Mouse (Mus musculus) heart, embryonic 16.5 days (tissue): ENCODE data around the gene Ppp6r3. TPM values are rescaled to one million over a fixed set of nuclear protein-coding genes. Genes with fewer than 3 reads are reported as not detected.

ENCODE experiments used
- ATAC-seq: fragments of 200-750 bp; cut with Nextera tagmentation; replicated peaks from 2 replicates; pipeline ENCODE4 v1.8.0; 2017; ENCODE audit warnings: moderate number of reproducible peaks; ENCODE audit not compliant: insufficient read depth, low FRiP score; ENCODE audit errors: extremely low read depth
- H3K27ac ChIP-seq: fragments of 300-500 bp; sonication (generic); 2 replicates; pipeline ENCODE4 v1.5.1; 2014; ENCODE audit warnings: mild to moderate bottlenecking, low read length, control low read depth, moderate library complexity
- H3K27me3 ChIP-seq: fragments of 300-500 bp; sonication (generic); 2 replicates; pipeline ENCODE4 v1.6.1; 2014; ENCODE audit warnings: low read length, mixed read lengths; ENCODE audit not compliant: control insufficient read depth, insufficient read depth
- H3K36me3 ChIP-seq: fragments of 300-500 bp; sonication (generic); 2 replicates; pipeline ENCODE4 v1.6.1; 2014; ENCODE audit not compliant: control insufficient read depth, insufficient read depth
- H3K4me1 ChIP-seq: fragments of 300-500 bp; sonication (generic); 2 replicates; pipeline ENCODE4 v1.6.1; 2014; ENCODE audit warnings: low read length, mixed read lengths; ENCODE audit not compliant: control insufficient read depth, insufficient read depth
- H3K4me2 ChIP-seq: fragments of 300-500 bp; sonication (generic); 2 replicates; pipeline ENCODE4 v1.6.1; 2014; ENCODE audit warnings: low read depth, mild to moderate bottlenecking, control low read depth, low read length
- H3K4me3 ChIP-seq: fragments of 300-500 bp; sonication (generic); 2 replicates; pipeline ENCODE4 v1.5.1; 2014; ENCODE audit warnings: mild to moderate bottlenecking, control low read depth, low read length
- H3K9ac ChIP-seq: fragments of 300-500 bp; sonication (generic); 2 replicates; pipeline ENCODE4 v1.6.1; 2014; ENCODE audit warnings: low read length, control low read depth
- H3K9me3 ChIP-seq: fragments of 300-500 bp; sonication (generic); replicated peaks from 2 replicates; pipeline ENCODE4 v1.6.1; 2016; ENCODE audit warnings: low read length; ENCODE audit not compliant: control insufficient read depth
- WGBS: fragments of 180-500 bp; shearing (Covaris S2); extraction: QIAGEN DNeasy Blood & Tissue Kit; methylation state at CpG from one replicate; pipeline ENCODE4 v1.1.7; 2014; 5-methylcytosine and 5-hydroxymethylcytosine counted together
- polyA plus RNA-seq: library from polyadenylated mRNA; unstranded; fragments of >200 nt; fragmentation: Nextera tagmentation; extraction: Ambion mirVana; gene quantifications from 2 replicates; pipeline ENCODE4 v1.2.1, GENCODE M21; 2015

Ppp6r3 gene
- 52.1 and 53.3 TPM in 2 replicates for polyA plus RNA-seq

DNA sequence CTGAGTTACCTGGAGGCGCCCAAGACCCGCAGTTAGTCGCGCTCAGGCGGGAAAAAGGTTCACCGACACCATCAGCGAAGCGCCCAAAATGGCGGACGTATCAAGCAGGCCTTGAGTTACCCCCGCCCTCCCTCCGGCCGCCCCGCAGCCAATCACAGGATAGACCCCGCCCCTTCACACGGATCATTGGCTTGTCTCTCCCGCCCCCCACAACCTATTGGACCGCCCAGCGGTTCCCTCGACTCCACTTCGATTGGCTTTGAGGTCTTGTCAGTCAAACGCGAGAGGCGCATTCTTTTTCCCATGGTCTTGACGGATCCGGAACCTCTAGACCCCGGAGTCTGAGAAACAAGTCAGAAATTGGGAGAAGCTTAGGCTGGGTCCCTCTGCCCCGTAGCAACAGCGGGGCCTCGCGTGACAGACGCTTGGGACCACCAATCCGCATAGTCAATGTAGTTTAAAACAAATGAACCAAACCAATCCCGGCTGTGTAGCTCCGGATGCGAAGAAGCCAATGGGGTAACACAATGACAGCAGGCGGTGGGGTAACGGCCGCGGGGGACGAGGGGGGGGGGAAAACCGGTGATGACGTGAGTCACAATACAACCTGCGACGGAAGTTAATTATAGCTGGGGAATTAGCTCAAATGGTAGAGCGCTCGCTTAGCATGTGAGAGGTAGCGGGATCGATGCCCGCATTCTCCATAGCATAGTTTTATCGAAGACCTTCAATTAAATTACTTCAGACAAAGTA is at the start of gene Ppp6r3:
TSS of gene Ppp6r3 (minus strand) at position 118 of the 753 bp plus-strand sequence.
- peak within 1 kb of the TSS; percentile 94 for H3K9ac ChIP-seq
- peak within 1 kb of the TSS; percentile 85 for H3K4me2 ChIP-seq
- no peaks in the 10 kb centered on the region for H3K36me3 ChIP-seq
- H3K9me3 ChIP-seq = no peaks in the 10 kb centered on the region
- peak; percentile 96 for ATAC-seq
- no peaks in the 10 kb centered on the region for H3K27me3 ChIP-seq
- under 1% methylated on average over 50 of the region's 51 CpGs for WGBS
- H3K27ac ChIP-seq = peak within 1 kb of the TSS; percentile 96
- H3K4me1 ChIP-seq = peaks cover 34% of the 10 kb centered on the region
- H3K4me3 ChIP-seq = peak within 1 kb of the TSS; percentile 76

DNA sequence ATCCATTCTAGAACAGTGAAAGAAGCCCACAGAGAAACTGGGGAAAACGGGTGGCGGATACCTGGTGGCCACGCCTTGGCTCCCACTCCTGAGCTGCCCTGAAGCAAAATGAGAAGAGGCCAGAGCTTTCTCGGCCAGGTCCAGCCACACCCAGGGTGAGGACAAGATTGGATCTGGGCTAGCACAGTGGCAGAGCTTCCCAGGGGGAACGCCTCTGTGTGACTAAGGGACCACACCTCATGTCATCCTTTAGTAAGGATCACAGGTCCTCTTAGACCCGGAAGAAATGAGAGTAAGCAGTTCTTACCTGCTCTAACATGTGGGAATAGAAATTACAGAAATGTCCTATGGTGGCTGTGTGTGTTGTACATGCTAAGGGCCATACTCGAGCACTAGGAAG is 49.6 kb upstream of the Ppp6r3 start:
- no peaks in the 10 kb centered on the region for H3K27me3 ChIP-seq

DNA sequence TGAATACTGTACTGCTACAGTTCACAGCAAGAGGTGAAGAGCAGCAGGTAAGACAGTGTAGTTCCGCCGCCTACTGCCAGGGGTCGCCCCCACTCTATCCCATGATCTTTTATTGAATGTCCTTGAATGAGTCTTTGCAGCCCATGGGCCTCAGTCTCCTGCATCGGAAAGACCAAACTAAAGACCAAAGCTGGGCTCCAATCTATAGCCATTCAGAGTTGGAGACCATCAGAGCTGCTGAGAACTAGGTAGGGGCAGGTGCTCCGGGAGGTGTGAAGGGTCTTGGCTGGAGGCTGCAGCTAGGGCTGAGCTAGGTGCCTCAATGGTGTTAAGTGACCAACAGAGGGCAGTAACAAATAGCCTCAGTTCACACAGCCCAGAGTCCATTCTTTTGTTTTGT is 48.3 kb upstream of the Ppp6r3 start:
- H3K36me3 ChIP-seq = peaks cover 35% of the 10 kb centered on the region
- H3K9me3 ChIP-seq = peaks cover 6% of the 10 kb centered on the region; the same call in 1 of the 2 replicates
- 63% methylated on average over 5 of the region's 5 CpGs for WGBS
- H3K27ac ChIP-seq = no peak overlapping the region
- ATAC-seq = peak; percentile 52; the same call in 1 of the 2 replicates
- H3K4me1 ChIP-seq = no peaks in the 10 kb centered on the region
- H3K4me2 ChIP-seq = no peak overlapping the region
- no peak overlapping the region for H3K4me3 ChIP-seq
- H3K27me3 ChIP-seq = no peaks in the 10 kb centered on the region
- H3K9ac ChIP-seq = no peak overlapping the region

More for the DNA sequence above, 49.6 kb upstream of the Ppp6r3 start:
- Histone ChIP-seq H3K4me3 (no peak overlapping the region), H3K4me1 (no peaks in the 10 kb centered on the region), H3K9ac (no peak overlapping the region), H3K27ac (no peak overlapping the region), H3K36me3 (peaks cover 23% of the 10 kb centered on the region), H3K9me3 (no peaks in the 10 kb centered on the region), H3K4me2 (no peak overlapping the region)
- no peak for ATAC-seq
- 83% methylated on average over 7 of the region's 7 CpGs for WGBS

DNA sequence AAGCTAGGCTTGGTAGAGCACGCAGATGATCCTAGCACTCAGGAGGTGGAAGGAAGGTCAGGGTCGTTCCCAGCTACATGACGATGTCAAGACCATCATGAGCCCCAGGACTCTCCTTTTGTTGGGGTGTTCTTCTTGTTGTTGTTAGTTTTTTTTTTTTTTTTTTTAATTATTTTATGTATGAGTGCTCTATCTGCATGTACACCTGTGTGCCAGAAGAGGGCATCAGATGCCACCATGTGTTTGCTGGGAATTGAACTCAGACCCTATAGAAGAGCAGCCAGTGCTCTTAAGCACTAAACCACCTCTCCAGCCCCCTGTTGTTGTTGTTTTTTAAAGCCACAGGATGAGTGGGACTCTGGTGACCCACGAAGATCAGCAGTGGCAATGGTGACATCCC is 47.7 kb upstream of the Ppp6r3 start:
- no peaks in the 10 kb centered on the region for H3K4me1 ChIP-seq
- peaks cover 40% of the 10 kb centered on the region for H3K36me3 ChIP-seq
- H3K9ac ChIP-seq = no peak overlapping the region
- H3K4me3 ChIP-seq = no peak overlapping the region
- no peaks in the 10 kb centered on the region for H3K27me3 ChIP-seq
- WGBS = 93% methylated on average over 4 of the region's 4 CpGs
- H3K9me3 ChIP-seq = peaks cover 6% of the 10 kb centered on the region; the same call in 1 of the 2 replicates
- H3K4me2 ChIP-seq = no peak overlapping the region
- ATAC-seq = no peak
- no peak overlapping the region for H3K27ac ChIP-seq

DNA sequence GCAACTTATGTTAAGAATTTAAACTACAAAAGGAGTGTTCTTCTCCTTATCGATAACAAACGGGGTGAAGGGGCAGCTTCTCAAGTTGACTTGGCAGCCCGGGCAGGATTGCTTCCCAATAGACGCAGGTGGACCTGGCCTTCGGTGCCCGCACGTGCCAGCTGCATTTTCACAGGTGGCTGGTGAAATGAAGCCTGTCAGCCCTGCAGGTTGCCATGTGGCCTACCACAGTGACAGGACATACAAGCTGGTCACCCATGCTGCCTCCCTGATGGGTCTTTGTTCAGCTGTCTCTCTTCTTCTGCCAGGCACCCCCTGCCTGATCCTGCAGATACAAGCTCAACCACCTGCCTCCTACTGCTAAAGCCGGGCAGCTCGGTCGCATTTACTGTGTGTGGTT is 45.3 kb upstream of the Ppp6r3 start:
- Histone ChIP-seq H3K9me3 (peaks cover 6% of the 10 kb centered on the region; the same call in 1 of the 2 replicates), H3K9ac (no peak overlapping the region), H3K27ac (no peak overlapping the region), H3K4me2 (no peak overlapping the region), H3K27me3 (no peaks in the 10 kb centered on the region), H3K36me3 (peaks cover 47% of the 10 kb centered on the region), H3K4me3 (no peak overlapping the region), H3K4me1 (no peaks in the 10 kb centered on the region)
- ATAC-seq = no peak
- WGBS = 81% methylated on average over 10 of the region's 10 CpGs

GRCm38 (mm10) chr19:3619359-3619758 is 43.8 kb upstream of the Ppp6r3 start:
- WGBS = 85% methylated on average over 2 of the region's 2 CpGs
- H3K36me3 ChIP-seq = peaks cover 51% of the 10 kb centered on the region

DNA sequence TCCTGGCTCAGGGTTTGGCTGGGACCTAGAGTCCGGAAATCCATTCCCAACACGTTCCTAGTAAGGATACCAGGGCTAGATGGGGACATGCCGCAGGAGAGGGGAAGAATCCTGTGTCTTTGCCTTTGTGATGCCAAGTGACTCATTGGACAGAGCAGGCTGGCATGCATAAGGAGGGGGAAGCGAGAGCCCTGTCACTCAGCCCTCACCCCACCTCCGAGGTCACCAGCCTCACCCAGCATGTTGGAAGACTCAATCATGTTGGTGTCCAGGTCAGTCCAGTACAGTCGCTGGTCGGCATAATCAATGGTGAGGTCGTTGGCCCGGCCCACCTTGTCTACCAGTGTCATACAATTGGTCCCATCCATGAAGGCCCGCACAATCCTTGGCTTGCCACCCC is 38.4 kb upstream of the Ppp6r3 start:
- H3K36me3 ChIP-seq = peaks cover 22% of the 10 kb centered on the region; the same call in 1 of the 2 replicates
- ATAC-seq = no peak
- no peaks in the 10 kb centered on the region for H3K9me3 ChIP-seq
- peaks cover 12% of the 10 kb centered on the region for H3K4me1 ChIP-seq
- WGBS = 93% methylated on average over 10 of the region's 10 CpGs
- no peak overlapping the region for H3K9ac ChIP-seq
- H3K27ac ChIP-seq = no peak overlapping the region
- no peak overlapping the region for H3K4me3 ChIP-seq
- H3K4me2 ChIP-seq = no peak overlapping the region
- H3K27me3 ChIP-seq = no peaks in the 10 kb centered on the region

More at GRCm38 (mm10) chr19:3619359-3619758, 43.8 kb upstream of the Ppp6r3 start:
- Histone ChIP-seq H3K4me2 (no peak overlapping the region), H3K27me3 (no peaks in the 10 kb centered on the region), H3K4me3 (no peak overlapping the region), H3K4me1 (no peaks in the 10 kb centered on the region), H3K27ac (no peak overlapping the region), H3K9me3 (peaks cover 6% of the 10 kb centered on the region; the same call in 1 of the 2 replicates), H3K9ac (no peak overlapping the region)
- no peak for ATAC-seq

DNA sequence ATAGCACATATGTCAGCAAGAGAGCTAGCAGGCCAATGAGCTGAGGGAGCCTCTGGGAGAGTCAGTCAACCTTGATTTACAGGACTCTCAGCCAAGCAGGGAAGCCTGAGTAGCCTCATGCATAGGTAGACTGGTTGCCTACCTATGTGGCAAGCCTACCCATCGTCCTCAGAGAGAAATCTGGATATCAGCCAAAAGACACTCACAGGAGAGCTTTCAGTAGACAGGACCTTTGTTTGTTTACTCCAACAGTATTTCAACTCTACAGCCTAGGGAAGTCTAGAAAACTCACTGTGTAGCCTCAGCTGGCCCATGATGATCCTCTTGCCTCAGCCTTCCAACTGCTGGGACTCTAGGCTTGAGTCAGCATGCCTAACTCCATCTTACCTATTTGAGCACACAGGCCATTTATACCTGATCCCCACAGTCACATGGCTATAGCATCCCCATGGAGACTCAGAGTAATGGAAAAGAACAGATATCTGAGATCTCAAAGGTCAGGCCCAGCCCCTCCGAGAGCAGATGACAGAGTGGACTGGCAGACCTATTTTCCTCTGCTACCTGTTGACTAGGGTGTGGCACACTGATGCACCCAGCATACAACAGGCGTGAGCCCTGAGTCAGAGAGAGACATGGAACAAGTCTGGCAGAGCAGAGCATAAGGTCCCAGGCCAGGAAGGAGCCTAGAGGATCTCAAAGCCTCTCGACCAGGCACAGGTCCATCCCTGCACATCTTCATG is 37.2 kb upstream of the Ppp6r3 start:
- Histone ChIP-seq H3K9ac (no peak overlapping the region), H3K4me1 (peaks cover 12% of the 10 kb centered on the region), H3K4me2 (no peak overlapping the region), H3K27ac (no peak overlapping the region), H3K27me3 (no peaks in the 10 kb centered on the region), H3K4me3 (no peak overlapping the region), H3K36me3 (peaks cover 10% of the 10 kb centered on the region; the same call in 1 of the 2 replicates), H3K9me3 (no peaks in the 10 kb centered on the region)
- ATAC-seq = no peak
- 82% methylated on average over 4 of the region's 4 CpGs for WGBS

DNA sequence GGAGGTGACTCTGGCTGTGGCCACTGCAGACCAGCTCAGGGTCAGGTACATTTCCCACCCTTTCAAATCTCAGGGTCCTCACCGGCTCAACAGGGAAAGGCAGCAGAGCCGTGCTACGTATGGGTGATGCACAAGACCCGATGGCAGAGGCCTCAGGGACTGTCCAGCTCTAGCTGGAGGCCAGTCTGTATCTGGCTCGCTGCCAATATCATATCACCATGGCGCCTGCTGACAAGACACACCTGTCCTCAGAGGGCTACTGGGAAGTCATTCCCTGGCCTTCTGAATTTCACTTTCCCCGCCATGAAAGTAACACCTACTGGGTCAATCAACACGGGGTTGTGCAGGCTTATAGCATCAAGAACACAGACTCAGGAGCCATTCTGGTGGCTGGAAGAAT is 36.2 kb upstream of the Ppp6r3 start:
- 53% methylated on average over 8 of the region's 8 CpGs for WGBS
- ATAC-seq = no peak
- no peak overlapping the region for H3K4me3 ChIP-seq
- H3K9me3 ChIP-seq = no peaks in the 10 kb centered on the region
- peaks cover 12% of the 10 kb centered on the region for H3K4me1 ChIP-seq
- no peak overlapping the region for H3K4me2 ChIP-seq
- H3K27me3 ChIP-seq = no peaks in the 10 kb centered on the region
- H3K27ac ChIP-seq = no peak overlapping the region
- peaks cover 9% of the 10 kb centered on the region; the same call in 1 of the 2 replicates for H3K36me3 ChIP-seq
- H3K9ac ChIP-seq = no peak overlapping the region
